Mouse (Mus musculus) olfactory bulb, adult 2 months (tissue): Measurements from ENCODE around the gene Sos1.

Experiments used
- CTCF ChIP-seq: fragments of 200-500 bp; IDR thresholded peaks from 2 replicates; pipeline ENCODE4 v1.5.1; 2012; ENCODE audit warnings: low read depth, mild to moderate bottlenecking, low read length, moderate library complexity; ENCODE audit not compliant: insufficient read depth
- POLR2A ChIP-seq: fragments of 200-500 bp; IDR thresholded peaks from 2 replicates; pipeline ENCODE4 v1.6.1; 2012; ENCODE audit warnings: mild to moderate bottlenecking, low read depth, low read length, moderate library complexity; ENCODE audit not compliant: insufficient read depth

DNA sequence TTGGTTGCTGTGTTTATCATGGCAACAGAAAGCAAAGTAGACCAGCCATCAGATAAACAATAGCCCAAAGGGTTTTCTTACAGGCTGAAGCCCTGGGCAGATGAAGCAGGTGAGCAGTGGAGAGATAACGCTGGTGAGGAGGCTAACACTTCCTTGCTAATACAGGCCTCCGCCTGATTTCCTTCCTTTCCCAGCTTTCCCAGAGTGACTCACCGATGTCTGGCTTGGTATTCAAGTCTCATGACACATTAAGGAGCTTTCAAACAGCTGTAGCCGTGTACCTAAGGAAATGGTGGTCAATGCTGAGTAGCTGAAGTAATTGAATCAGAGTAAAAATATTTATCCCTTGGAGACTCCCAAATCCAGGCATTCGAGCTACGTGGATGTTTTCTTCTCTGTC lies 25.5 kb upstream of the Sos1 start:
- TF ChIP-seq CTCF (no peak), POLR2A (no peak)
